Mouse (Mus musculus) stomach, postnatal 0 days (tissue): ENCODE results near the gene Trim37.

Source experiments
- CTCF ChIP-seq: IDR thresholded peaks from 2 replicates; pipeline ENCODE4 v1.5.1; 2016; ENCODE audit warnings: antibody characterized with exemption, low read depth, mild to moderate bottlenecking, moderate library complexity
- EP300 ChIP-seq: optimal IDR thresholded peaks from 2 replicates; pipeline ENCODE3; 2016; ENCODE audit warnings: antibody characterized with exemption

- no peak for TF ChIP-seq CTCF
- TF ChIP-seq EP300: no peak
These were observed 36.9 kb downstream of the Trim37 start for GRCm38 (mm10) chr11:87163751-87164150.
